Mouse (Mus musculus) megakaryocyte-erythroid progenitor cell, adult 5-6 weeks (primary cell): ENCODE results near the gene Acot3. TPM values are rescaled to one million over a fixed set of nuclear protein-coding genes. Genes with fewer than 3 reads are reported as not detected.
"Not testable (repeated sequence)": the region's sequence is repeated elsewhere in the genome, so short reads cannot be mapped to it uniquely, and the experiment has no call there.

ENCODE experiments used
- ATAC-seq: replicated peaks from 2 replicates; pipeline ENCODE4 v1.8.0; 2016; ENCODE audit warnings: mild to moderate bottlenecking, inconsistent platforms; ENCODE audit not compliant: severe bottlenecking, poor library complexity, low FRiP score, low TSS enrichment
- total RNA-seq, 2 experiments: library from RNA; stranded (forward) in 1 of 2; stranded (reverse) in 1 of 2; fragments of 200-1000, 215-1000 nt in 1 of 2; fragments of >200 nt in 1 of 2; fragmentation: Nextera tagmentation in 1 of 2; gene quantifications; 2 replicates each; pipeline ENCODE4 v1.2.3; 2014 to 2017

Acot3 gene
- total RNA-seq (2014; fragmentation: Nextera tagmentation) = not detected in 2 replicates
- total RNA-seq (2017) = not detected in 2 replicates

GRCm38 (mm10) chr12:84051937-84052474, at the start of gene Acot3:
Acot3 (plus strand) TSS chr12:84052144.
- peak; percentile 52; the same call in 1 of the 2 replicates for ATAC-seq

DNA sequence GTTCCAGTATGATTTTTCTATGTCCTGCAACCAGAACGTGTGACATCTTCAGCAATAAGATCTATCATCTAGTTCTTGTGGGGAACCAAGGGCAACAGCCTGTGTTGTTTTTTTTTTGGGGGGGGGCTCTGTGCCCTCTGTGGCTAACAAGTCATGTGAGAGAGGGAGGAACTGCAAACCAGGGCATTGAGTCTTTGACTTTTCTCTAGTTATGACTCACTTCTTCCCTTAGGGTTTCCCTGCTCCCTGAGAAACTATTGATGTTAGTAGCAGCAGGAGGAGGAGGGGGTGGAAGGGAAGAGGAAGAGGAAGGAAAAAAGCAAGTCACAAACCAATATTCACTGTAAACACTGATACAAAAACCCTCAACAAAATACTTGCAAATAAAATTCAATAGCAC, 48.1 kb upstream of the Acot3 start:
- no peak for ATAC-seq

DNA sequence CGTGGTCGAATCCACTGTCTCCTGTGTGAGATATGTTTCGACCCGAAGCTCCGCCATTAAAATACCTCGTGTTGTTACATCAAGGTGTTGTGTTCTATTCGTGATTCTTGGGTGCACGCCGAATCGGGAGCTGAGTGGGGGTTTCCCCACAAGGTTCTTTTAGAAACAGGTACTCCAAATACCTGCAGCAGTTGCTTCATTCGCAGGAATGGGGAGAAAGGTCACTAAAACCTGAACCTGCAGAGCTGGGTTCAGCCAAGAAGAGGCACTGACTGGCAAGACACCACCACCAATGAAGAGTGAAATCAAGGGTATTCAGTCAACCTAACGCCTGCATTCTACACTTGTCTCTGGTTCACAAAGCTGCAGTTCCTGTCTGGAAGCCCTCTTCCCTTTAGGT, 43.7 kb upstream of the Acot3 start:
- no peak for ATAC-seq

- no peak for ATAC-seq
These were observed 43.2 kb upstream of the Acot3 start for GRCm38 (mm10) chr12:84008729-84009128.

GRCm38 (mm10) chr12:84009171-84009965, 42.6 kb upstream of the Acot3 start, which contains the start of gene Acot1:
Acot1 (plus strand) TSS chr12:84009490.
- peak; percentile 59 for ATAC-seq

DNA sequence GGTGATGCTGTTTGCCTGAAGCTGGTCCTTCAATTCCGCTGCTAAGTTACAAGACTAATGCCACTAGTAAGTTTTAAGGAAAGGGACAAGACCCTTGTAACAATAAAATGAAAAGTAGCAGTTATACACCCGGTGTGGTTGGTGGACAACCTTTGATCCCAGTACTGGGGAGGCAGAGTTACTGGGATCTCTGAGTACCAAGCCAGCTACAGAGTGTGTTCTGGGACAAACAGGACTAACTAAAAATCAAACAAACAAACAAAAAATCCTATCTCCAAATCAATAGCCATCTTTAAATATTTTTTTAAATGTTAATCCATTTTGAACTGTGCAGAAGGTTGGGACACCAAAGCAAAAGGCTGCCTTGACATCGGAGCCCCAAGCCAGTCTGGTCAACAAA, 41.7 kb upstream of the Acot3 start:
- no peak for ATAC-seq

DNA sequence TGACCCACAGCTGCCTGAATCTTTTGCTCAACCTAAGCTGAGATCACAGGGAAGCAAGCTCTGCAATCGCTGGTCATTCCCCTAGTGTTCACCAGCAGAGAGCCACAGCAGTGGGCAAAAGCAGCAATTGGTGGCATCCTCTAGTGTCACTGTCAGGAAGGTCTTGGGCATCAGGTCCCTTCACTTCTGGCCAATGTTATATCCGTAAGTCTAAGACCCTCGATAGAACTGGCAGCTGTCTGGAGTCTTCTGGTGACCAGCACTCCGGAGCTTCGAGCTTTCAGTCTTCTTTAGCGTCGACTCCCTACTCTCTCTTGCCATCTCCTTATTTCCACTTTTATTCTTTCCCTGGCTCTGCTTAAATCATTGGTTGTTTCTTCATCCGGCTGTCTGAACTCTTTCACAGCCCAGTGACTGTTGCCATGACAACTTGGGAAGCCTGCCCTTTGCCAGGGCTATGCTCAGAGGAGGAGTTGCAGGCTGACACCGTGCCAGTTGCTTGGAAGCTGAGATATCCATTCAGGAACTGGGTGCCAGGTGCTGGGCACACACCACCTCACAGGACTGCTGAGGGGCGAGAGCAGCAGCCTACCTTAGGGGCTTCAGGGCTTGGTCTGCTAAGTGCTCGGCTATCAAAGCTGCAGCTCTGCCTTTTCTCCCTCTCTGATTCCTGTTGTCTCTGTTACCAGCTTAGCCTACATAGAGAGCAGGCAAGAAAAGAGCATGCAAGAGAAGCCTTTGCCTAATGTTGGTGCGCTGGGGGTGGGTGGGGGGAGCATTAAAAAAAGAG, 40.5 kb upstream of the Acot3 start:
- no peak for ATAC-seq

GRCm38 (mm10) chr12:84013130-84013529, 38.8 kb upstream of the Acot3 start:
- ATAC-seq = no peak

DNA sequence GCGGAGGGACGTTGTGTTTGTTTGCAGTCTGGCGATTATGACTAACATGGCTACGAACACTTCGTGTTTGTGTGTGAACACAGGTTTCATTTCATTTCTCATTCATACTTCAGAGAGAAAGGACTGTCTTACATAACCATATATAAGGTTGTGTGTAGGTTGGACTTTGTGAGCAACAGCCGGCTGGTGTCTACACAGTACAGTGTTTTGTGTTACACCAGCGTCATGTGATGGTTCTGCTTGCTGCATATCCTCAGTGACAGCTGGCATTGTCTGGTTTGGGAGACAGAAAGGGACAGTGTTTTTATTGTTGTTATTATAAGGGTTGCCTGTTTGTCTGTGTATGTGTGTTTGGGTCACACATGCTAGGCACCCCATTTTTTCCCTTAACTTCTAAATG, 38.2 kb upstream of the Acot3 start:
- ATAC-seq = no peak

GRCm38 (mm10) chr12:84020528-84020927, 31.4 kb upstream of the Acot3 start:
- ATAC-seq = peak; percentile 87

GRCm38 (mm10) chr12:84022266-84022665, 29.7 kb upstream of the Acot3 start:
- ATAC-seq = not testable (repeated sequence)

- no peak for ATAC-seq
These were observed 28.7 kb upstream of the Acot3 start for GRCm38 (mm10) chr12:84023052-84023745.

DNA sequence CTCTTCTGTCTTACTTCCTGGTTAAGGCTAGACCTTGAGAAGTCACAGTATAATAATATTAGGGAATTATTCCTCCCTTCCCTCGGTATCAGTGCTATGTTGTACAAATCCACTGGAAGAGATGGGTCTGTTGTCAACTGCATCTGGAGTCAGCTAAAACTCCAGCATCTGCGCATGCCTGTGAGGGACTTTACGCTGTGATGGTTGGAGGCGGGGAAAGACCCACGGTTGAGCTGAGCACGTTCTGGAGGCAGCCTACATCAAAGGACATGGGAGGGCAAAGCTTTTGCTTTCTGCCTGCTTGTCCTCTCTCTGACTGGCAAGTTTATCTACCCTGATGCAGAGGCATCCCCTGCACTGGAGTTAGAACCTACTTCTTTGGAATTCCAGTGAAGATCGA, 26.1 kb upstream of the Acot3 start:
- ATAC-seq = no peak

DNA sequence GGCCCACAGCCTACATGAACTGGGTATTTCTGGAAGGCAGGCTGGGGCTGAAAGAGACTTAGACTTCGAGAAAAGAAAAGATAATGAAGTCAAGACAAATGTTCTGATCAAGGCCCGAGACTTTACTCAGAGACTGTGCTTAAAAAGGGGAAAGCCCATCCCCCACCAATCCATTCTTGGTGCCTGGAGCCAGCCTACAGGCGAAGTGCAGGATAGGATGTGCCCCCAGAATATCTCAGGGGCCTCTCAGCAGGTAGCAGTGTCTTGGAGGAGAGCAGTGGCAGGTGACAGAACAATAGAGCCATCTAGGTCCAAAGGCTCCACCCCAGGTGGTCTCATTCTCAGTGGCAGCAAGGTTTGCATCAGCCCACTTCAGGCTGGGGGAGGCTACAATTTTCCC, 23.6 kb upstream of the Acot3 start:
- not testable (repeated sequence) for ATAC-seq

GRCm38 (mm10) chr12:84029043-84029442, 22.9 kb upstream of the Acot3 start:
- not testable (repeated sequence) for ATAC-seq

DNA sequence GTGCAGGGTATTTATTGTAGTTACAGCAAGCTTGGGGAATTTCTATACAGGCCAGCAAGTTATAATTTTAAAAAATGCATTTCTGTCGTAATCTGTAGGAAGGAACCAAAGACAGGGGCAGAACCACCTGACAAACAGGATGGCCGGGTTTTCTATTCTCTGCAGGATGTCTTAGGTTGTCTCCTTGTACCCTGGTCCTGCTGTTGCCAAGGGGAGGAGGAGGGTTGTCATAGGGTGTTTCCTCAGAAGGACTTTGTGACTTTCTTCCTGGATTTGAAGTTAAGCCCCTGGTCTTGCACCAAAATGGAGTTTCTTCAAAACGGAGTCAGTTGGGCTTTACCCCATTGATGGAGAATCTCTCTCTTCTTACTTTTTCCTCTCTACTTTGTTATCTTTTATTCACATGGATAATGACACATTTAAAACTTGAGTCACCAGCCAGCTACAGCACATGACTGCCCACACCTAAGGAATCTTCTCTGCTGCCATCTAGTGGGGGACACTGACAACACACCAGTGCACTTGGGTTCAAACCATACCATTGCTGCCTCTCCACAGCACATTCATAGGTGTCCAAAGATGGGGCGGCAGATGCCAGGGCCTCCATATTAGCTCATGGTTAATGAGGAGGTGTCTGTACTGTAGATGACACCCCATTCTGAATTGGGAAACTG, 21.1 kb upstream of the Acot3 start:
- peak; percentile 93 for ATAC-seq

DNA sequence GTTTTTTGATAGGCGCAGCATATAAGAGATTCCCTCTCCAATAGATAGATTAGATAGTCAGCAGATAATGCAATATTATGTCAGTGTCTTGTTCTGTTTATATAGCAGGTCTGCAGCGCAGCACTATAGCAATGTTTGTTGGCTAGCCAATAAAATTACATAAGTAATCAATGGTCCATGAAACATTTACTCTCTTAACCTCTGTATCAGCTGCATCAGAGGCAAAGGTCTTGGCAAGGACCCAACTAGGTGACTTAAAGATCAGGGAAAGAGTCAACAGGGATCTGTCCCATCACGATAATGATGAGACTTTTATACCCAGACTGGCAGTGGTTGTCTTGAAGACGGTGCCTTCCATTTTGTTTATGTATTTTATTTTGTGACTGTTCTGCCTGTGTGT, 19.1 kb upstream of the Acot3 start:
- no peak for ATAC-seq

- ATAC-seq = not testable (repeated sequence)
These were observed 18.6 kb upstream of the Acot3 start for GRCm38 (mm10) chr12:84033302-84033701.

- ATAC-seq = peak; percentile 42; the same call in 1 of the 2 replicates
These were observed 17.8 kb upstream of the Acot3 start for GRCm38 (mm10) chr12:84034108-84034507.
